Mouse (Mus musculus): Measurements from ENCODE around the gene Gpsm1.
"Not testable (repeated sequence)": the region's sequence is repeated elsewhere in the genome, so short reads cannot be mapped to it uniquely, and the experiment has no call there.

The Gpsm1 gene

GRCm38 (mm10) chr2:26380871-26381270, 65.6 kb downstream of the Gpsm1 start:
- not testable (repeated sequence) for DNase-seq

GRCm38 (mm10) chr2:26387713-26388112, 72.4 kb downstream of the Gpsm1 start:
- DNase-seq: peak; percentile 52

- DNase-seq: no peak
Measured at GRCm38 (mm10) chr2:26388682-26389153, 73.4 kb downstream of the Gpsm1 start.

GRCm38 (mm10) chr2:26389154-26389690, 73.9 kb downstream of the Gpsm1 start, which contains the start of the genes Entr1 and Pmpca:
Entr1 (minus strand) TSS chr2:26389316.
Pmpca (plus strand) TSS chr2:26389339.
- peak; percentile 92 for DNase-seq

- no peak for DNase-seq
Measured at GRCm38 (mm10) chr2:26390954-26391353, 75.6 kb downstream of the Gpsm1 start.

- no peak for DNase-seq
Measured at GRCm38 (mm10) chr2:26391617-26392016, 76.3 kb downstream of the Gpsm1 start.
